Mouse (Mus musculus) midbrain, embryonic 16.5 days (tissue): Measurements from ENCODE around the gene Glipr1. TPM values are rescaled to one million over a fixed set of nuclear protein-coding genes. Genes with fewer than 3 reads are reported as not detected.
A peak's percentile ranks its signal among the peaks of the same experiment; 100 is the strongest.

Source experiments
- ATAC-seq: fragments of 200-750 bp; cut with Nextera tagmentation; 2 replicates; pipeline ENCODE4 v1.8.0; 2017; ENCODE audit warnings: moderate TSS enrichment
- H3K27ac ChIP-seq: fragments of 300-500 bp; sonication (generic); 2 replicates; pipeline ENCODE4 v1.5.1; 2014; ENCODE audit warnings: mild to moderate bottlenecking, low read length, mixed read lengths
- H3K27me3 ChIP-seq: fragments of 300-500 bp; sonication (generic); 2 replicates; pipeline ENCODE4 v1.6.1; 2014; ENCODE audit warnings: low read depth, low read length, mixed read lengths; ENCODE audit not compliant: control insufficient read depth, insufficient read depth
- H3K36me3 ChIP-seq: fragments of 300-500 bp; sonication (generic); 2 replicates; pipeline ENCODE4 v1.6.1; 2014; ENCODE audit warnings: mild to moderate bottlenecking, low read length, moderate library complexity, mixed read lengths; ENCODE audit not compliant: control insufficient read depth, insufficient read depth
- H3K4me1 ChIP-seq: fragments of 300-500 bp; sonication (generic); 2 replicates; pipeline ENCODE4 v1.6.1; 2014; ENCODE audit warnings: mild to moderate bottlenecking, low read length, mixed read lengths; ENCODE audit not compliant: control insufficient read depth, insufficient read depth
- H3K4me2 ChIP-seq: fragments of 300-500 bp; sonication (generic); 2 replicates; pipeline ENCODE4 v1.6.1; 2014; ENCODE audit warnings: mild to moderate bottlenecking, low read length, mixed read lengths
- H3K4me3 ChIP-seq: fragments of 300-500 bp; sonication (generic); 2 replicates; pipeline ENCODE4 v1.5.1; 2014; ENCODE audit warnings: low read depth, mild to moderate bottlenecking, low read length, moderate library complexity, mixed read lengths
- H3K9ac ChIP-seq: fragments of 300-500 bp; sonication (generic); 2 replicates; pipeline ENCODE4 v1.6.1; 2014; ENCODE audit warnings: low read depth, low read length, mixed read lengths
- H3K9me3 ChIP-seq: fragments of 300-500 bp; sonication (generic); replicated peaks from 2 replicates; pipeline ENCODE4 v1.6.1; 2014; ENCODE audit warnings: mild to moderate bottlenecking, low read length, mixed read lengths; ENCODE audit not compliant: control insufficient read depth, poor library complexity, severe bottlenecking
- WGBS: fragments of 180-500 bp; shearing (Covaris S2); extraction: QIAGEN DNeasy Blood & Tissue Kit; methylation state at CpG from one replicate; pipeline ENCODE4 v1.1.7; 2014; 5-methylcytosine and 5-hydroxymethylcytosine counted together
- polyA plus RNA-seq: library from polyadenylated mRNA; unstranded; fragments of >200 nt; fragmentation: Nextera tagmentation; extraction: Ambion mirVana; gene quantifications from 2 replicates; pipeline ENCODE4 v1.2.1, GENCODE M21; 2015

Glipr1 gene
- polyA plus RNA-seq, 1 experiment from 2014 or later, result 0.82 TPM

GRCm38 (mm10) chr10:111977584-111977983 lies 24.8 kb downstream of the Glipr1 start:
- 36% methylated on average over 5 of the region's 5 CpGs for WGBS
- Histone ChIP-seq H3K4me1 (peaks cover 8% of the 10 kb centered on the region), H3K9ac (no peak overlapping the region), H3K4me3 (no peak overlapping the region), H3K36me3 (peaks cover 5% of the 10 kb centered on the region), H3K27me3 (no peaks in the 10 kb centered on the region), H3K27ac (no peak overlapping the region), H3K9me3 (no peaks in the 10 kb centered on the region), H3K4me2 (no peak overlapping the region)
- ATAC-seq, result no peak

- no peaks in the 10 kb centered on the region for H3K9me3 ChIP-seq
- ATAC-seq, result peak; percentile 98
- under 1% methylated on average over 51 of the region's 51 CpGs for WGBS
- H3K36me3 ChIP-seq, result no peaks in the 10 kb centered on the region
- H3K9ac ChIP-seq, result peak within 1 kb of the TSS; percentile 80
- H3K4me2 ChIP-seq, result peak within 1 kb of the TSS; percentile 89
- peaks cover 8% of the 10 kb centered on the region for H3K4me1 ChIP-seq
- peaks cover 4% of the 10 kb centered on the region; the same call in 1 of the 2 replicates for H3K27me3 ChIP-seq
- peak within 1 kb of the TSS; percentile 96 for H3K4me3 ChIP-seq
- peak within 1 kb of the TSS; percentile 64 for H3K27ac ChIP-seq
Observed at GRCm38 (mm10) chr10:111972542-111973361, 29.7 kb downstream of the Glipr1 start, which contains the start of gene Krr1. Krr1 (plus strand) TSS chr10:111972664.

GRCm38 (mm10) chr10:111971929-111972328 lies 30.5 kb downstream of the Glipr1 start:
- WGBS, result 87% methylated on average over 3 of the region's 3 CpGs

GRCm38 (mm10) chr10:111966394-111966793 lies 36.0 kb downstream of the Glipr1 start:
- WGBS, result 52% methylated on average over 4 of the region's 4 CpGs
- H3K4me1 ChIP-seq, result no peaks in the 10 kb centered on the region
- H3K9ac ChIP-seq, result no peak overlapping the region
- H3K4me3 ChIP-seq, result no peak overlapping the region
- H3K9me3 ChIP-seq, result no peaks in the 10 kb centered on the region
- no peak overlapping the region for H3K27ac ChIP-seq
- H3K4me2 ChIP-seq, result no peak overlapping the region
- ATAC-seq, result no peak
- peaks cover 4% of the 10 kb centered on the region; the same call in 1 of the 2 replicates for H3K27me3 ChIP-seq
- no peaks in the 10 kb centered on the region for H3K36me3 ChIP-seq

More at GRCm38 (mm10) chr10:111971929-111972328, 30.5 kb downstream of the Glipr1 start:
- Histone ChIP-seq H3K36me3 (no peaks in the 10 kb centered on the region), H3K27ac (no peak overlapping the region), H3K4me3 (no peak overlapping the region), H3K4me1 (peaks cover 8% of the 10 kb centered on the region), H3K9ac (no peak overlapping the region), H3K9me3 (no peaks in the 10 kb centered on the region), H3K27me3 (peaks cover 4% of the 10 kb centered on the region; the same call in 1 of the 2 replicates), H3K4me2 (no peak overlapping the region)
- peak; percentile 64; the same call in 1 of the 2 replicates for ATAC-seq

GRCm38 (mm10) chr10:111960459-111960858 lies 42.0 kb downstream of the Glipr1 start:
- H3K4me2 ChIP-seq, result no peak overlapping the region
- no peak overlapping the region for H3K4me3 ChIP-seq
- no peak overlapping the region for H3K27ac ChIP-seq
- H3K9ac ChIP-seq, result no peak overlapping the region
- no peaks in the 10 kb centered on the region; the same call in none of the 2 replicates for H3K27me3 ChIP-seq
- no peaks in the 10 kb centered on the region for H3K36me3 ChIP-seq
- H3K9me3 ChIP-seq, result no peaks in the 10 kb centered on the region
- no peak for ATAC-seq
- H3K4me1 ChIP-seq, result no peaks in the 10 kb centered on the region
- 88% methylated on average over 6 of the region's 6 CpGs for WGBS

- WGBS, result 87% methylated on average over 2 of the region's 2 CpGs
- H3K9ac ChIP-seq, result no peak overlapping the region
- no peak for ATAC-seq
Observed at GRCm38 (mm10) chr10:111959353-111959752, 43.1 kb downstream of the Glipr1 start.

GRCm38 (mm10) chr10:111958046-111958421 lies 44.4 kb downstream of the Glipr1 start:
- no peaks in the 10 kb centered on the region for H3K9me3 ChIP-seq
- H3K27ac ChIP-seq, result no peak overlapping the region
- peaks cover 3% of the 10 kb centered on the region for H3K27me3 ChIP-seq
- WGBS, result 41% methylated on average over 4 of the region's 4 CpGs
- H3K4me2 ChIP-seq, result no peak overlapping the region
- peak; percentile 32; the same call in 1 of the 2 replicates for ATAC-seq
- H3K4me1 ChIP-seq, result no peaks in the 10 kb centered on the region
- no peaks in the 10 kb centered on the region for H3K36me3 ChIP-seq
- no peak overlapping the region for H3K9ac ChIP-seq
- H3K4me3 ChIP-seq, result no peak overlapping the region

More at GRCm38 (mm10) chr10:111959353-111959752, 43.1 kb downstream of the Glipr1 start:
- H3K4me3 ChIP-seq, result no peak overlapping the region
- no peaks in the 10 kb centered on the region for H3K4me1 ChIP-seq
- no peaks in the 10 kb centered on the region for H3K9me3 ChIP-seq
- peaks cover 3% of the 10 kb centered on the region for H3K27me3 ChIP-seq
- H3K27ac ChIP-seq, result no peak overlapping the region
- no peaks in the 10 kb centered on the region for H3K36me3 ChIP-seq
- H3K4me2 ChIP-seq, result no peak overlapping the region

- Histone ChIP-seq H3K27ac (no peak overlapping the region), H3K27me3 (peaks cover 3% of the 10 kb centered on the region), H3K9me3 (no peaks in the 10 kb centered on the region), H3K4me1 (no peaks in the 10 kb centered on the region), H3K4me3 (no peak overlapping the region), H3K9ac (no peak overlapping the region), H3K4me2 (no peak overlapping the region), H3K36me3 (no peaks in the 10 kb centered on the region)
- peak; percentile 89 for ATAC-seq
- WGBS, result 59% methylated on average over 10 of the region's 10 CpGs
Observed at GRCm38 (mm10) chr10:111957271-111958045, 45.0 kb downstream of the Glipr1 start.
